Mouse (Mus musculus): ENCODE measurements around the gene Mup6. TPM values are rescaled to one million over a fixed set of nuclear protein-coding genes. Genes with fewer than 3 reads are reported as not detected.
"Not testable (repeated sequence)": the region's sequence is repeated elsewhere in the genome, so short reads cannot be mapped to it uniquely, and the experiment has no call there.

Mup6 gene
- polyA plus RNA-seq, 1 experiment from 2014 or later: not detected

DNA sequence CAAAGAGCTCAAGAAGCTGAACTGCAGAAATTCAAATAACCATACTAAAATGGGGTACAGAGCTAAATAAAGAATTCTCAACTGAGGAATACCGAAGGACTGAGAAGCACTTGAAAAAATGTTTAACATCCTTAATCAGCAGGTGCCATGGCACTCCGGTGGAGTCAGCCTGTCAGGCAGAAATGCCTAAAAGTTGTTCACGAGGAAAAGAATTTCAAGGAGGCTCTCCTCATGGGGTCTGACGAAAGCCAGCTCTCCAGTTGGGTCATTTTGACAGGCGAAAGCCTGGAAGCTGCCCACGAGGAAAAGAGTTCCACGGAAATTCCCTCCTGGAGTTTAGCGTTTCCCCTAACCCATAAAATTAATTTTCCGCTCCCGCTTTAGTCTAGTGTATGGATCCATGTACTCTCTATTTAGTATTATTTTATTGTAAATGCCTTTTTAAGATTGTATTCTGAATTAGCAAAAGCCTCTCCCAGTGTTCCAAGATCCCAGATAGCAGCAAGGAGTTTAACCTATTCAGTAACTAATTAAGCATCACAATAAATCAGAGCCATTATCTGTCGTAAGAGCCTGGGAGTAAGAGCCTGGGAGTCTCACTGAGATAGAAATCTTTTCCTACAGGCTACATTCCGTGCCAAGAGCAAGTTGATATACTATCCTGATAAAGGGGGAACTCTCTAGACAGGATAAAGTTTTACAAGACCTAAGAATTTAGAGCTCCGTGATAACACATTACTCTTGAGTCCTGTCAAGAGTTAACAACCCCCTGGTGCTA, 65.4 kb downstream of the Mup6 start:
- H3K9ac ChIP-seq; H3K4me3 ChIP-seq; H3K4me1 ChIP-seq; H3K27me3 ChIP-seq (replicated peaks); H3K36me3 ChIP-seq; H3K27ac ChIP-seq (replicated peaks); H3K9me3 ChIP-seq; H3K4me2 ChIP-seq; ATAC-seq (ENCODE audit: extremely low read depth, insufficient number of reproducible peaks, low FRiP score, low TSS enrichment): not testable (repeated sequence)
- WGBS: 60% methylated on average over 13 of the region's 13 CpGs

Other genes starting within 250 kb of the Mup6 start
- 39.0 and 41.7 TPM in 2 replicates for gene Inip, start 162.7 kb upstream of the Mup6 start, polyA plus RNA-seq (2015; fragmentation: Nextera tagmentation; extraction: Ambion mirVana)
- gene Snx30, start 158.5 kb upstream of the Mup6 start, polyA plus RNA-seq (2015; fragmentation: Nextera tagmentation; extraction: Ambion mirVana): 4.1 and 4.4 TPM in 2 replicates
- 0.15 and 0.74 TPM in 2 replicates for gene Slc46a2, start 49.2 kb upstream of the Mup6 start, polyA plus RNA-seq (2015; fragmentation: Nextera tagmentation; extraction: Ambion mirVana)
- not detected in 2 replicates for gene Mup4, start 3.6 kb upstream of the Mup6 start, polyA plus RNA-seq (2015; fragmentation: Nextera tagmentation; extraction: Ambion mirVana)
- gene Mup7, start 106.2 kb downstream of the Mup6 start, polyA plus RNA-seq (2015; fragmentation: Nextera tagmentation; extraction: Ambion mirVana): not detected in 2 replicates
- not detected in 2 replicates for gene Mup2, start 190.0 kb downstream of the Mup6 start, polyA plus RNA-seq (2015; fragmentation: Nextera tagmentation; extraction: Ambion mirVana)

Data from heart, embryonic 13.5 days (tissue).